Mouse (Mus musculus): ENCODE data around the gene Bmpr1b. TPM values are rescaled to one million over a fixed set of nuclear protein-coding genes. Genes with fewer than 3 reads are reported as not detected.

Gene Bmpr1b
- polyA plus RNA-seq, 1 experiment from 2014 or later, result not detected

DNA sequence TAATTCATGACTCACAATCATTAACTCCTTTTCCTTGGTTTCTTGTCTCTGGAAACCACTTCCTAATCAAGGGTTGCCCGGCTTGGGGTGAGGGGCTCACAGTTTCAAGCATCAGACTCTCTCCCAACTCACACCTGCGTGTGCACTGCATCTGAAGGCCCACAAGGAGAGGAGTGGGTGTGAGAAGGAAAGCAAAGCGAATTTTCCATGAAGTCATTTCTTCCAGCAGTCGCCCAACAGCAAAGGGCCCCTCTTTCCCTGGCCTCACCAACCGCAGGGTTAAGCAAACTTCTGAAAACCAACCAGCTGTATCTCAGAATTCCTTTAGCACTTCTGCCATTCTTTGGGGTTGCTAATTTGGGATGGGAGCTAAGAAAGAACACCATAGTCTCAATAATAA is 46.8 kb downstream of the Bmpr1b start:
- no peak overlapping the region for H3K27ac ChIP-seq (ENCODE audit: low read depth)
- TF ChIP-seq CTCF (IDR thresholded peaks at IDR 0.05; ENCODE audit: low read depth) (no peak), EP300 (IDR thresholded peaks at IDR 0.05; ENCODE audit: low read depth) (no peak)
- no peak for DNase-seq
- ATAC-seq, result no peak
- H3K9ac ChIP-seq (replicated peaks), result no peak overlapping the region
- no peaks in the 10 kb centered on the region for H3K27me3 ChIP-seq (ENCODE audit: insufficient read depth, low read length)
- H3K4me1 ChIP-seq (ENCODE audit: insufficient read depth), result no peaks in the 10 kb centered on the region
- H3K4me2 ChIP-seq (ENCODE audit: low read depth, low read length), result no peak overlapping the region
- 65% methylated on average over 5 of the region's 5 CpGs for WGBS (ENCODE audit: insufficient replicate concordance)
- no peaks in the 10 kb centered on the region for H3K36me3 ChIP-seq (replicated peaks; ENCODE audit: insufficient read depth, low read length)
- no peak overlapping the region for H3K4me3 ChIP-seq (ENCODE audit: low read depth, low read length)
- no peaks in the 10 kb centered on the region for H3K9me3 ChIP-seq (ENCODE audit: low read length)

GRCm38 (mm10) chr3:142120795-142121194 is 48.4 kb downstream of the Bmpr1b start:
- 59% methylated on average over 3 of the region's 3 CpGs for WGBS (ENCODE audit: insufficient replicate concordance)
- H3K4me2 ChIP-seq (ENCODE audit: low read depth, low read length), result no peak overlapping the region
- no peaks in the 10 kb centered on the region for H3K4me1 ChIP-seq (ENCODE audit: insufficient read depth)
- H3K9me3 ChIP-seq (ENCODE audit: low read length), result no peaks in the 10 kb centered on the region
- no peak for DNase-seq
- no peak for ATAC-seq
- H3K36me3 ChIP-seq (replicated peaks; ENCODE audit: insufficient read depth, low read length), result no peaks in the 10 kb centered on the region
- no peak overlapping the region for H3K9ac ChIP-seq (replicated peaks)
- no peak overlapping the region for H3K4me3 ChIP-seq (ENCODE audit: low read depth, low read length)
- no peak for TF ChIP-seq EP300 (IDR thresholded peaks at IDR 0.05; ENCODE audit: low read depth)
- TF ChIP-seq CTCF (IDR thresholded peaks at IDR 0.05; ENCODE audit: low read depth), result no peak
- no peak overlapping the region for H3K27ac ChIP-seq (ENCODE audit: low read depth)
- no peaks in the 10 kb centered on the region for H3K27me3 ChIP-seq (ENCODE audit: insufficient read depth, low read length)

DNA sequence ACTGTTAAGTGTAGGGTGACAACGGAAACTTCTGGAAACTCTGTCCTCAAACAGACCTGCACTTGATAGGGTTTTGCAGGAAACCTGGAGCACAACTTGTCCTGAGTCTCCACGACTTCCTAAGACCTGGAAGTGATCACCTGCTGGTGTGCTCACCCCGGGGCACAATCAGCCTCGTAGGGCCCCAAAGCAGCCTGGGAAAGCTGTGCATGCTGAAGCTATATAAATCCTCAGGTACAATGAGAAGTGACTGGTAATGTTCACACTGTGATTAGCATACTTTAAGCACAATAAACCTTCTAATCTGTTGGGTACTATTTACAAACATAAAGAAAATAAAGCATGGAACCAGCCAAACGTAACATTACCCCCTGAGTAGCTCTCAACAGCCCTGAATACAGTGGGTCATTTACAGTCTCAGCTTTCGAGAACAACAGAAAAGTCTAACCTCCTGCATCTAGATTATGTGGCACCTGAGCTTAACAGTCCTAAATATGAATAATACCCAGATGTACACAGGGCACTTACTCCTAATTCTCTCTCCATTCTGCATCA is 54.4 kb downstream of the Bmpr1b start:
- TF ChIP-seq EP300 (IDR thresholded peaks at IDR 0.05; ENCODE audit: low read depth) (no peak), CTCF (IDR thresholded peaks at IDR 0.05; ENCODE audit: low read depth) (no peak)
- Histone ChIP-seq H3K4me2 (ENCODE audit: low read depth, low read length) (no peak overlapping the region), H3K4me3 (ENCODE audit: low read depth, low read length) (no peak overlapping the region), H3K27me3 (ENCODE audit: insufficient read depth, low read length) (no peaks in the 10 kb centered on the region), H3K9ac (replicated peaks) (no peak overlapping the region), H3K4me1 (ENCODE audit: insufficient read depth) (no peaks in the 10 kb centered on the region), H3K9me3 (ENCODE audit: low read length) (no peaks in the 10 kb centered on the region), H3K36me3 (replicated peaks; ENCODE audit: insufficient read depth, low read length) (no peaks in the 10 kb centered on the region), H3K27ac (ENCODE audit: low read depth) (no peak overlapping the region)
- 60% methylated on average over 6 of the region's 6 CpGs for WGBS (ENCODE audit: insufficient replicate concordance)
- ATAC-seq, result no peak
- no peak for DNase-seq

DNA sequence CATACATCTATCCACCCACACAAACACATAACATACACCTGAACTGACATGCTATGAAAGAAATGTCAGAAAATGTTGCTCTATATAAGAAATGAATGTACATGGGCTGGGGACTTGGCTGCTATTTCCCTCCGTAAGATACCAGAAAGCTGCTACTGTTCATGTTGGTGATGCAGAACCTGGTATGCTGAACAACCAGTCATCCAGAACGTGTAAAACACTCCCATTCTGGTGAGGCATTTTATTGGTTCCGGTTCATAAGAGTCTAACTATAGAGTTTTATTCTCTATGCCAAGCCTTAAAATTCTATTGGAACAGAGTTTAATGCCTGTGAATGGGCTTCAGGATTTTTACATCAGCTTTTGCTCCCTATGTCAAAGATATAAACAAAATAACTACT is 55.0 kb downstream of the Bmpr1b start:
- no peak for TF ChIP-seq EP300 (IDR thresholded peaks at IDR 0.05; ENCODE audit: low read depth)
- no peak for TF ChIP-seq CTCF (IDR thresholded peaks at IDR 0.05; ENCODE audit: low read depth)
- Histone ChIP-seq H3K4me1 (ENCODE audit: insufficient read depth) (no peaks in the 10 kb centered on the region), H3K9ac (replicated peaks) (no peak overlapping the region), H3K36me3 (replicated peaks; ENCODE audit: insufficient read depth, low read length) (no peaks in the 10 kb centered on the region), H3K9me3 (ENCODE audit: low read length) (no peaks in the 10 kb centered on the region), H3K4me3 (ENCODE audit: low read depth, low read length) (no peak overlapping the region), H3K27ac (ENCODE audit: low read depth) (no peak overlapping the region), H3K4me2 (ENCODE audit: low read depth, low read length) (no peak overlapping the region), H3K27me3 (ENCODE audit: insufficient read depth, low read length) (no peaks in the 10 kb centered on the region)
- WGBS (ENCODE audit: insufficient replicate concordance), result 73% methylated on average over 3 of the region's 3 CpGs
- no peak for DNase-seq
- ATAC-seq, result no peak

DNA sequence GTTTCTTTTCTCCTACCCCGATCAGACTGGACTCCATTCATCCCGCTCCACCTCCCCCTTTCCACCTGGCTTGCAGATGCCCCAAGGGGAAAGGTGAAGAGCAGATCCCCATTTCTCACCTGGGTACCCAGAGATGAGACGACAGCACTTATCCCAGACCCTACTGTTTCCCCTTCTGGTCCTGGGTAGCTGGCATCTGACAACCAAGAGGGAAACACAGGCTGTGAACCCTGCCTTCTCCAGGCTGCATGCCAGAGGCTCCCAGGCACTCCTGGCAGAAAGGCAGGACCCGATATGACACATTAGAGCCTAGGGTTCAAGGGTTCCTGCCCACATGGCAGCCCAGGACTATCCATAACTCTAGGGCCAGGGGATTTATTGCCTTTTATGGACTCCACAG is 56.0 kb downstream of the Bmpr1b start:
- ATAC-seq (no peak), DNase-seq (no peak)
- Histone ChIP-seq H3K4me2 (ENCODE audit: low read depth, low read length) (no peak overlapping the region), H3K4me1 (ENCODE audit: insufficient read depth) (no peaks in the 10 kb centered on the region), H3K4me3 (ENCODE audit: low read depth, low read length) (no peak overlapping the region), H3K9ac (replicated peaks) (no peak overlapping the region), H3K27me3 (ENCODE audit: insufficient read depth, low read length) (no peaks in the 10 kb centered on the region), H3K36me3 (replicated peaks; ENCODE audit: insufficient read depth, low read length) (no peaks in the 10 kb centered on the region), H3K9me3 (ENCODE audit: low read length) (no peaks in the 10 kb centered on the region), H3K27ac (ENCODE audit: low read depth) (no peak overlapping the region)
- 68% methylated on average over 4 of the region's 4 CpGs for WGBS (ENCODE audit: insufficient replicate concordance)
- no peak for TF ChIP-seq CTCF (IDR thresholded peaks at IDR 0.05; ENCODE audit: low read depth)
- TF ChIP-seq EP300 (IDR thresholded peaks at IDR 0.05; ENCODE audit: low read depth), result no peak

GRCm38 (mm10) chr3:142106227-142106626 is 63.0 kb downstream of the Bmpr1b start:
- no peak overlapping the region for H3K27ac ChIP-seq (ENCODE audit: low read depth)
- H3K36me3 ChIP-seq (replicated peaks; ENCODE audit: insufficient read depth, low read length), result no peaks in the 10 kb centered on the region
- ATAC-seq (no peak), DNase-seq (no peak)
- no peaks in the 10 kb centered on the region for H3K4me1 ChIP-seq (ENCODE audit: insufficient read depth)
- no peak overlapping the region for H3K4me2 ChIP-seq (ENCODE audit: low read depth, low read length)
- H3K9me3 ChIP-seq (ENCODE audit: low read length), result no peaks in the 10 kb centered on the region
- no peak overlapping the region for H3K9ac ChIP-seq (replicated peaks)
- TF ChIP-seq EP300 (IDR thresholded peaks at IDR 0.05; ENCODE audit: low read depth), result no peak
- no peak overlapping the region for H3K4me3 ChIP-seq (ENCODE audit: low read depth, low read length)
- no peaks in the 10 kb centered on the region for H3K27me3 ChIP-seq (ENCODE audit: insufficient read depth, low read length)
- 69% methylated on average over 6 of the region's 6 CpGs for WGBS (ENCODE audit: insufficient replicate concordance)
